Mouse (Mus musculus) thymus, postnatal 4 days (tissue): ENCODE data around the gene Cnot2.

Experiments used
- DNase-seq: peaks from one replicate; pipeline ENCODE4 v3.0.0; 2021

Cnot2 gene

GRCm38 (mm10) chr10:116559171-116559570, 22.1 kb downstream of the Cnot2 start:
- no peak for DNase-seq

- peak; percentile 35 for DNase-seq
Measured at GRCm38 (mm10) chr10:116557166-116557565, 24.1 kb downstream of the Cnot2 start.

GRCm38 (mm10) chr10:116554434-116554833, 26.9 kb downstream of the Cnot2 start:
- no peak for DNase-seq

GRCm38 (mm10) chr10:116547958-116548357, 33.4 kb downstream of the Cnot2 start:
- DNase-seq = no peak

- DNase-seq = no peak
Measured at GRCm38 (mm10) chr10:116546177-116546576, 35.1 kb downstream of the Cnot2 start.

- DNase-seq = no peak
Measured at GRCm38 (mm10) chr10:116543061-116543460, 38.2 kb downstream of the Cnot2 start.

GRCm38 (mm10) chr10:116540750-116541149, 40.6 kb downstream of the Cnot2 start:
- DNase-seq = no peak

GRCm38 (mm10) chr10:116537495-116537894, 43.8 kb downstream of the Cnot2 start:
- DNase-seq = no peak

GRCm38 (mm10) chr10:116534278-116534677, 47.0 kb downstream of the Cnot2 start:
- no peak for DNase-seq

- DNase-seq = no peak
Measured at GRCm38 (mm10) chr10:116532561-116532960, 48.8 kb downstream of the Cnot2 start.

- DNase-seq = no peak
Measured at GRCm38 (mm10) chr10:116531063-116531462, 50.2 kb downstream of the Cnot2 start.

GRCm38 (mm10) chr10:116519588-116519987, 61.7 kb downstream of the Cnot2 start:
- no peak for DNase-seq

- DNase-seq = no peak
Measured at GRCm38 (mm10) chr10:116515590-116515989, 65.7 kb downstream of the Cnot2 start.

- DNase-seq = no peak
Measured at GRCm38 (mm10) chr10:116515158-116515557, 66.2 kb downstream of the Cnot2 start.

GRCm38 (mm10) chr10:116513254-116513635, 68.1 kb downstream of the Cnot2 start:
- DNase-seq = no peak

- no peak for DNase-seq
Measured at GRCm38 (mm10) chr10:116512521-116513253, 68.6 kb downstream of the Cnot2 start.

GRCm38 (mm10) chr10:116505303-116506014, 75.9 kb downstream of the Cnot2 start:
- DNase-seq = no peak

- DNase-seq = no peak
Measured at GRCm38 (mm10) chr10:116492768-116493167, 88.5 kb downstream of the Cnot2 start.

GRCm38 (mm10) chr10:116486895-116487747, 94.2 kb downstream of the Cnot2 start:
- DNase-seq = no peak

- DNase-seq = no peak
Measured at GRCm38 (mm10) chr10:116481917-116482316, 99.4 kb downstream of the Cnot2 start.

- DNase-seq = no peak
Measured at GRCm38 (mm10) chr10:116480988-116481387, 100.3 kb downstream of the Cnot2 start.

- no peak for DNase-seq
Measured at GRCm38 (mm10) chr10:116476559-116476958, 104.8 kb downstream of the Cnot2 start.

GRCm38 (mm10) chr10:116475725-116476124, 105.6 kb downstream of the Cnot2 start:
- no peak for DNase-seq
